Mouse (Mus musculus) liver, embryonic 11.5 days (tissue): ENCODE measurements around the gene Nudt3. TPM values are rescaled to one million over a fixed set of nuclear protein-coding genes. Genes with fewer than 3 reads are reported as not detected.

ENCODE experiments used
- ATAC-seq: fragments of 200-750 bp; cut with Nextera tagmentation; replicated peaks from 2 replicates; pipeline ENCODE4 v1.8.0; 2017; ENCODE audit warnings: moderate number of reproducible peaks, mild to moderate bottlenecking, moderate TSS enrichment, moderate library complexity; ENCODE audit not compliant: low FRiP score
- DNase-seq: peaks from one replicate; pipeline ENCODE4 v3.0.0-alpha.2; 2017; ENCODE audit warnings: low spot score
- H3K27ac ChIP-seq: fragments of 300-500 bp; sonication (generic); 2 replicates; pipeline ENCODE4 v1.5.1; 2014; ENCODE audit warnings: mild to moderate bottlenecking, low read depth, low read length, control low read depth
- H3K27me3 ChIP-seq: fragments of 300-500 bp; sonication (generic); replicated peaks from 2 replicates; pipeline ENCODE4 v1.6.1; 2014; ENCODE audit warnings: low read length, mixed read lengths; ENCODE audit not compliant: control insufficient read depth, insufficient read depth
- H3K36me3 ChIP-seq: fragments of 300-500 bp; sonication (generic); 2 replicates; pipeline ENCODE4 v1.6.1; 2014; ENCODE audit warnings: mild to moderate bottlenecking, low read length, moderate library complexity, mixed read lengths; ENCODE audit not compliant: control insufficient read depth, insufficient read depth
- H3K4me1 ChIP-seq: fragments of 300-500 bp; sonication (generic); replicated peaks from 2 replicates; pipeline ENCODE4 v1.6.1; 2014; ENCODE audit warnings: low read length, mixed read lengths; ENCODE audit not compliant: control insufficient read depth, insufficient read depth
- H3K4me2 ChIP-seq: fragments of 300-500 bp; sonication (generic); 2 replicates; pipeline ENCODE4 v1.6.1; 2014; ENCODE audit warnings: mild to moderate bottlenecking, control low read depth, moderate library complexity
- H3K4me3 ChIP-seq: fragments of 300-500 bp; sonication (generic); 2 replicates; pipeline ENCODE4 v1.5.1; 2014; ENCODE audit warnings: low read depth, low read length, control low read depth
- H3K9ac ChIP-seq: fragments of 300-500 bp; sonication (generic); 2 replicates; pipeline ENCODE4 v1.6.1; 2014; ENCODE audit warnings: low read depth, low read length, control low read depth
- H3K9me3 ChIP-seq: fragments of 300-500 bp; sonication (generic); 2 replicates; pipeline ENCODE4 v1.6.1; 2016; ENCODE audit warnings: low read length, inconsistent platforms, mixed read lengths; ENCODE audit not compliant: control insufficient read depth
- WGBS: fragments of 180-500 bp; shearing (Covaris S2); extraction: QIAGEN DNeasy Blood & Tissue Kit; methylation state at CpG from one replicate; pipeline ENCODE4 v1.1.7; 2014; 5-methylcytosine and 5-hydroxymethylcytosine counted together
- polyA plus RNA-seq: library from polyadenylated mRNA; unstranded; fragments of >200 nt; fragmentation: Nextera tagmentation; extraction: Ambion mirVana; gene quantifications from 2 replicates; pipeline ENCODE4 v1.2.1, GENCODE M21; 2014

Nudt3 gene
- polyA plus RNA-seq, 1 experiment from 2014 or later: 26.1 TPM

DNA sequence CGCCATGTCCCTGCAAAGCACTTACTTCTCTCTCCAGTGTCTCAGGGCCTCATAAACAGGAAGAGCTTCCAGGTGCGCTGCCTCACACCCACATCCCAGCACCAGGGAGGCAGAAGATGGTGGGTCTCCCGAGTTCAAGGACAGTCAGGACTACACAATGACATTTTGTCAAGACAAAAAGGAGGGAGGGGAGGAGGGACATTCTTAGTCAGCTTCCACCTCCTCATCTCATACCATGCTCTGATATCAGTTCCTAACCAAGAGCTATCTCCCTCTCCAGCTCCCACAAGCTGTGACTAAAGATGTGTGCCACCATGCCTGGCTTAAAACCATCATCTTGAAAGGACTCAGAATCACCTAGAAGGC, 11.8 kb downstream of the Nudt3 start:
- WGBS: 47% methylated on average over 3 of the region's 3 CpGs
- H3K4me2 ChIP-seq: no peak overlapping the region

DNA sequence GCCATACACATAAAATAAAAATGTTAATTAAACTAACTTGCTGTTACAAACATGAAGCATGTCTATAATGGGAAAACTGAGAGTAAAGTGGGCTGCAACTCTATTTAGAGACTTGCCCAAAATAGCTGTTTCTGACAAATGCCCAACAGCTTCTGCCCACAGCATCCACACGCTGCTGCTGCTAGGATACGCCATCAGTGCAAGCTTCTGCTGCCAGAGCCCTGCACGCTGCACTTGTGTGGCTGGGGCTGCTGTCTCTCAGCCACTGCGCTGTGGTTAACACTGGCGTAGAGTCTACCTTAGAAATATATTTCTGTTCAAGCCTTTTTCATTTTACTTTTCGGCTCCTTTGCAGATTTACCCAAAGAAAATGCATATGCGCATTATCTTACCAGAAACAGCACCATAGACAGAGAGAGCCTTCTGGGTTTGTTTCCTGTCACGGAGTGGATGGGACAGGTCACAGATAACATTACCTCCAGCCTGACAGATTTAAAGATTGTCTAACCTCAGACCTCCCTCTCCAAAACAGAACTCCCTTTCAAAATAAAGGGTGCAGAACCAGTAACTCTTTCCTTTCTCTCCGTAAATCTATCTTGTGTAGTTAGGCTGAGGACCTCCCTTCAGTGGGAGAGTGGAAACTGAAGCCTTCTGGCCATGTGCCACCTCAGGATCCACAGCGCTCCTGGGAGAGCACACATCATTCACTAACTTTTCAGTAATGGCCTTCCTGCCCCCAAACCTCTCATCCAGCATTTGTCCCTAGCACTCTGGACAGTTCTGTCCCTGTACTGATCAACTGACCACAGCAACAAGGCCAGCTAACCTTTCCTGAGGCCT, 12.4 kb downstream of the Nudt3 start:
- WGBS: 58% methylated on average over 10 of the region's 10 CpGs
- 0 out of 2 replicates have a peak overlapping the region, but pooled peaks have one; percentile 5 for H3K27ac ChIP-seq

More for the DNA sequence above, 11.8 kb downstream of the Nudt3 start:
- H3K9me3 ChIP-seq: no peaks in the 10 kb centered on the region
- H3K9ac ChIP-seq: no peak overlapping the region
- H3K27ac ChIP-seq: 0 out of 2 replicates have a peak overlapping the region, but pooled peaks have one; percentile 5
- peak; percentile 65; the same call in 1 of the 2 replicates for ATAC-seq
- no peak for DNase-seq
- H3K27me3 ChIP-seq: no peaks in the 10 kb centered on the region
- H3K4me1 ChIP-seq: peaks cover 31% of the 10 kb centered on the region
- H3K4me3 ChIP-seq: no peak overlapping the region
- no peaks in the 10 kb centered on the region; the same call in 1 of the 2 replicates for H3K36me3 ChIP-seq

DNA sequence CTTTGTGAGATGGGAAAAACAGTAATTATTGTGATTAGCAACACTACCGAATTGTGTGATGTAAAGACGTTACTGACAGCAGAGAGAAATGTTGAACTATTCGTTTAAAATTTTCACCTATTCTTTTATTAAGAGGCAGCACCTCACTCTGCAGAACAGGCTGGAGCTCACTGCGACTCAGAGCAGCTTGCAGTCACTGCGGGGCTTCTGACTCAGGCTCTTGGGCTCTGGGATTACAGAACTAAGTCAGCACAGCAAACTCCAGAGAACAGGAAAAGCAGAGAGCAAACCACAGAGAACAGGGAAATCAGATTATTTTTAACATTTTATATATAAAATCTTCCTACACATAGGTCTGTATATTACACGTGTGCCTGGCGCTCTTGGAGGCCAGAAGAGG, 13.7 kb downstream of the Nudt3 start:
- no peak overlapping the region for H3K4me3 ChIP-seq
- peaks cover 43% of the 10 kb centered on the region for H3K4me1 ChIP-seq
- H3K4me2 ChIP-seq: no peak overlapping the region
- H3K27me3 ChIP-seq: no peaks in the 10 kb centered on the region
- H3K36me3 ChIP-seq: no peaks in the 10 kb centered on the region; the same call in 1 of the 2 replicates
- no peaks in the 10 kb centered on the region for H3K9me3 ChIP-seq
- no peak overlapping the region for H3K9ac ChIP-seq
- WGBS: 87% methylated on average over 7 of the region's 7 CpGs
- no peak overlapping the region for H3K27ac ChIP-seq
- ATAC-seq (no peak), DNase-seq (no peak)

More for the DNA sequence above, 12.4 kb downstream of the Nudt3 start:
- Histone ChIP-seq H3K9ac (no peak overlapping the region), H3K4me1 (peaks cover 35% of the 10 kb centered on the region), H3K4me2 (no peak overlapping the region), H3K36me3 (no peaks in the 10 kb centered on the region; the same call in 1 of the 2 replicates), H3K4me3 (no peak overlapping the region), H3K9me3 (no peaks in the 10 kb centered on the region), H3K27me3 (no peaks in the 10 kb centered on the region)
- ATAC-seq: no peak
- no peak for DNase-seq

DNA sequence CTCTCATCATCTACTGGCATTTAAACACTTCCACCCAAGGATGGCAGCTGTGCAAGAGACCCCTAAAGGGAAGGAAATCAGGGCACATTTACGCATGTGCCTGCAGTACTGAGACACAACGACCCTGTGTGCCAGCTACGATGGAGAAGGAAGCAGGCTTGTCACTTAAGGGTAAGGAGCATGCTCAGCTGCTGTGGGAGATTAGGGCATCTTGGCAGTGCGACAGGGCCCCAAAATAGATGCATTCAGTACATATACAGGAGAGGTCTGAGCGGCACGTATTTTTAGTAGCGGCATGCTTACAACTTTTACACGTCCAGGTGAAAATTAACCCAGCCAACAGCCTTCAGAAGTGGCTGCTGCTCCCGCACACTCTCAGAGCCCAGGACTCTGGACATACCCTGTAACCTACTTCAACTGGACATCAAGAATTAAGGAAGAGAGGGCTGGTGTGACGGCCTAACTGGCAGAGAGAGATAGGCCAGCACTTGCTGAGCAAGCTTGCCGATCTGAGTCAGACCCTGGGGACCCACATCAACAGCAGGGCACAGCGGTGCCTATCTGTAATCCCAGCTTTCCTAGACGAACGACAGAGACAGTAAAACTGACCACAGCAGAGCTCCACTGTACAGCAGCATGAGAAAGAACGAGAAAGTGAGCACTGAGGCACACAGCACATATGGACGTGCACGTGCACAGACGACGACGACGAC, 19.6 kb downstream of the Nudt3 start:
- Histone ChIP-seq H3K4me1 (peaks cover 38% of the 10 kb centered on the region), H3K27ac (no peak overlapping the region), H3K4me2 (peak overlapping the region; percentile 21), H3K9me3 (no peaks in the 10 kb centered on the region), H3K9ac (no peak overlapping the region), H3K36me3 (no peaks in the 10 kb centered on the region; the same call in 1 of the 2 replicates), H3K4me3 (no peak overlapping the region), H3K27me3 (no peaks in the 10 kb centered on the region)
- ATAC-seq: peak; percentile 63
- 58% methylated on average over 21 of the region's 21 CpGs for WGBS
- DNase-seq: no peak

DNA sequence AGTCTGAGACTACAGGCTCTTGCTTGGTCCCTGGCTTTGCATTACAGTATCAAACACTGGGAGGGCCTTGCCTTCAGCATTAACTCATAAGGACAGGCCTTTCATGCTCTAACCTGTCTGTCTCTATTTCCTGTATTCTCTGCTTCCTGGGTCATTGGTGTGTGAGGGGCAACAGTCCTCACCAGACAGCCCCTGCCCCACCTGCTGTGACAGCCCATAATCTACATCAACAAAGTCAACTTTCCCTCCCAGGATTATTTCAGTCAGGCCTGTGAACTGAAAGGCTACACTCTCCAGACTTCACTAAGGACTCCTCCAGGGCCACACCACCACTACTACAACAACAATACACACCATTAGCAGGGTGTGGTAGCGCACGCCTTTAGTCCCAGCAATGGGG, 20.3 kb downstream of the Nudt3 start:
- H3K4me2 ChIP-seq: no peak overlapping the region
- H3K9ac ChIP-seq: no peak overlapping the region
- 84% methylated on average over 2 of the region's 2 CpGs for WGBS
- H3K4me1 ChIP-seq: peaks cover 38% of the 10 kb centered on the region
- no peak overlapping the region for H3K4me3 ChIP-seq
- no peak overlapping the region for H3K27ac ChIP-seq
- DNase-seq: no peak
- H3K27me3 ChIP-seq: no peaks in the 10 kb centered on the region
- ATAC-seq: no peak
- no peaks in the 10 kb centered on the region for H3K9me3 ChIP-seq
- no peaks in the 10 kb centered on the region; the same call in 1 of the 2 replicates for H3K36me3 ChIP-seq

DNA sequence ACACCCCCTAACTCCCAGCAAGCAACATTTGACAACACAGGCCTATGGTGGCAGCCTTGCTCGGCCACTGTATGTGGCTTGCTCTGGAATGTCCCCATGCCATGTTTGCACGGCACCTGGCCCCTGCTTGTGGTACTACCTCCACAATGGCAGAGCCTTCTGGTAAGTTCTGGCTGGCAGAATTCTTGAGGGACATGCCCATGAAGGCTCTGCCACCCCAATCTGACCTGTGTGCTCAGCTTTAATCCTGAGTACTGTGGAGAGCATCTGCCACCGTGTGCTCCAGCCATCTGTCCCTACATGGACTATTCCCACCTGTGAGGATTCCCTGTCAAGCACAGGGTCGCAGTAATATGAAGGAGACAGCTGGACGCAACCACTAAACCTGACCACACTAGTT, 22.4 kb downstream of the Nudt3 start:
- ATAC-seq (no peak), DNase-seq (no peak)
- WGBS: 82% methylated on average over 5 of the region's 5 CpGs
- Histone ChIP-seq H3K36me3 (peaks cover 5% of the 10 kb centered on the region; the same call in 1 of the 2 replicates), H3K9ac (no peak overlapping the region), H3K27me3 (no peaks in the 10 kb centered on the region), H3K27ac (no peak overlapping the region), H3K4me3 (no peak overlapping the region), H3K4me2 (no peak overlapping the region), H3K4me1 (peaks cover 31% of the 10 kb centered on the region), H3K9me3 (no peaks in the 10 kb centered on the region)

DNA sequence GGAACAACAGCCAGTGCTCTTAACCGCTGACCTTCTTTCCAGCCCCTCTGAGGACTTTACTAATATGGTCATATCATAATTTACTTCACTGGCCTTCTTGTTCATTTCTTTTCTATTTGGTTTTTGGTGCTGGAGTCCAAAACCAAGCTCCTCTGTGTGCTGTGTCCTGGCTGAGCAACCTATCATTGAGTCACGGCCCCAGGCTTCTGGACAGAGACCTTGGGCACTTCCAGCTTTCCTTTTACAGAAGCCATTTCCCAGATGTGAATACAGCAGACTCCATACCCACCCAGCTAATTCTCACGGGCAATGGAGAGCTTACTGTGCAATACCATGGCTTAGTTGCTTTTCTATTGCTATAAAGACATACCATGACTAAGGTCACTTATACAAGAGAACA, 23.0 kb downstream of the Nudt3 start:
- ATAC-seq: no peak
- 79% methylated on average over 3 of the region's 3 CpGs for WGBS
- Histone ChIP-seq H3K9me3 (no peaks in the 10 kb centered on the region), H3K4me2 (no peak overlapping the region), H3K9ac (no peak overlapping the region), H3K27me3 (no peaks in the 10 kb centered on the region), H3K4me3 (no peak overlapping the region), H3K27ac (no peak overlapping the region), H3K4me1 (peaks cover 29% of the 10 kb centered on the region), H3K36me3 (peaks cover 5% of the 10 kb centered on the region)
- no peak for DNase-seq

DNA sequence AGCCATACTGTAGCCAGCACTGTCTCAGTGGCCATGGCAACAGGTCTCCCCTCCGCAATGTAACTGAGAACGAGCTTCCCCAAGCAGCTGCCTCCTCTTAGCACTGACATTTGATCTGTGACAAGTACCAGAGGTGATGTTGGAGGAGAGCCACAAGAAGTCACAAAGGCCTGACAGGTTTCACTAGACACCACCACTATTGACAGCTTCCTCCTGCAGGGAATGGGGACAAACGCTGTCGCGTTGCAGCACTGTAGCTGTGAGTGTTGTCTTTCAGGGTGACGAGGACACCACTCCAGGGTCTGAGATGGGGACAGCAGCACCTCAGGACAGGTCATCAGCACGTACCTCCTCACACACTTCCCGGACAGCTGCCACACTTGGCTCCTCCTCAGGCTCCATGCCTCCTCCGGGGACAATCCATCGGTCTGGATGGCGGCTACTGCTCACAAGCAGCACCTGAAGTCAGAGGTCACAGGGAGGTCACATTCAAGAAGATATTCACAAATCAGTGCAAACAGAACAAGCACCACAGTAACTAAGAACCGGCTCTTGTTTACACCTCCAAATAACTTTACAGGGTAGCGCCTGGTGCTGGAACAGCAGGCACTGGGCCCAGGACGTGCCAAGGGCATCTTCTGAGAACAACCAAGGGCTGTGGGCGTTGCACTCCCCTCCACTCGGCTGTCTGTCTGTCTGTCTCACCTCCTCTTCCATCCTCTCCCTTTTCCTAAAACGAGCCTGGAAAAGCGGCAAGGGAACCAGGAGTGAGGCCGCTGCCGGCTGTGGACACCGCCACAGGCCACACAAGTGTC, 26.7 kb downstream of the Nudt3 start:
- H3K4me2 ChIP-seq: no peak overlapping the region
- H3K9ac ChIP-seq: no peak overlapping the region
- WGBS: 78% methylated on average over 21 of the region's 21 CpGs
- H3K36me3 ChIP-seq: peaks cover 23% of the 10 kb centered on the region
- no peak overlapping the region for H3K27ac ChIP-seq
- H3K27me3 ChIP-seq: no peaks in the 10 kb centered on the region
- H3K4me1 ChIP-seq: peaks cover 7% of the 10 kb centered on the region
- no peaks in the 10 kb centered on the region for H3K9me3 ChIP-seq
- DNase-seq: no peak
- H3K4me3 ChIP-seq: no peak overlapping the region
- no peak for ATAC-seq
